Mouse (Mus musculus) effector memory CD4-positive, alpha-beta T cell, adult 7 months (primary cell): ENCODE data around the gene Esp38. TPM values are rescaled to one million over a fixed set of nuclear protein-coding genes. Genes with fewer than 3 reads are reported as not detected.

ENCODE experiments used
- polyA plus RNA-seq: library from polyadenylated mRNA; unstranded; fragments of 100-300 nt; shearing (Covaris generic); gene quantifications from one replicate; pipeline ENCODE4 v1.2.1, GENCODE M21; 2017

Gene Esp38
- polyA plus RNA-seq, result not detected

DNA sequence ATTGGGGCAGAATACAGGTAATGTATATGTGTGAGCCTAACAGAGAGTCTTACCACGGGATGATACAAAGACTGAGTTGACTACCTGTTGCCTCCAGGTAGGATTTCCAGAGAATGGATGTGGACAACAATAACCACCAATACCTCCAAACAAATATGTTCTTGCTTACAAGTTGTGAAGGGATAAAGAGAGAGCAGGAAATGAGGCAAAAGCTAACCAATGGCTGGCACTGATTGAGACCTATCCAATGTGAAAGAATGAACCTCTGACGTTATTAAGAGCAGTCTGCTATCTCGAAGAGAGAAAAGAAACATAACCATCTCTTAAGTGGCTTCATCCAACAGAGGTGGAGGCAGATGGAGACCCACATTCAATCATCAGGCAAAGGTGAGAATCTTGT is at the start of gene Esp38:
Esp38 (plus strand) TSS at position 301 of the 400 bp plus-strand sequence.

Other genes with a start within 250 kb of the Esp38 start
- gene AC192777.2, start 144.9 kb downstream of the Esp38 start, polyA plus RNA-seq, result not detected